Mouse (Mus musculus): ENCODE results near the gene Slc35a2. TPM values are rescaled to one million over a fixed set of nuclear protein-coding genes. Genes with fewer than 3 reads are reported as not detected.

The Slc35a2 gene
- polyA plus RNA-seq (2014; fragmentation: Nextera tagmentation; extraction: Ambion mirVana), result 16.9 and 19.1 TPM in 2 replicates

GRCm38 (mm10) chrX:7883841-7884567, at the start of gene Slc35a2:
Gene Slc35a2 (plus strand): TSS chrX:7884028.
- no peaks in the 10 kb centered on the region; the same call in 1 of the 2 replicates for H3K4me1 ChIP-seq (ENCODE audit: control insufficient read depth, insufficient read depth, low read length)
- H3K9me3 ChIP-seq (replicated peaks; ENCODE audit: control insufficient read depth, low read length), result no peaks in the 10 kb centered on the region
- H3K4me3 ChIP-seq (ENCODE audit: low read depth, low read length), result peak within 1 kb of the TSS; percentile 54
- 10% methylated on average over 49 of the region's 49 CpGs for WGBS (ENCODE audit: insufficient replicate concordance)
- H3K4me2 ChIP-seq, result peak within 1 kb of the TSS; percentile 67
- no peaks in the 10 kb centered on the region for H3K36me3 ChIP-seq (ENCODE audit: control insufficient read depth, insufficient read depth, low read length)
- peak; percentile 85 for ATAC-seq (replicated peaks; ENCODE audit: insufficient number of reproducible peaks, low FRiP score, low TSS enrichment)
- peak within 1 kb of the TSS; percentile 67 for H3K27ac ChIP-seq (ENCODE audit: low read depth, low read length)
- H3K9ac ChIP-seq (ENCODE audit: low read depth, low read length), result peak within 1 kb of the TSS; percentile 48
- H3K27me3 ChIP-seq (ENCODE audit: control insufficient read depth, insufficient read depth, low read length), result no peaks in the 10 kb centered on the region

- no peaks in the 10 kb centered on the region for H3K9me3 ChIP-seq (replicated peaks; ENCODE audit: control insufficient read depth, low read length)
- H3K27ac ChIP-seq (ENCODE audit: low read depth, low read length), result peak overlapping the region; percentile 29; the same call in 1 of the 2 replicates
- 56% methylated on average over 1 of the region's 1 CpGs for WGBS (ENCODE audit: insufficient replicate concordance)
- no peak overlapping the region for H3K9ac ChIP-seq (ENCODE audit: low read depth, low read length)
- H3K27me3 ChIP-seq (ENCODE audit: control insufficient read depth, insufficient read depth, low read length), result no peaks in the 10 kb centered on the region
- no peak overlapping the region for H3K4me2 ChIP-seq
- no peaks in the 10 kb centered on the region for H3K4me1 ChIP-seq (ENCODE audit: control insufficient read depth, insufficient read depth, low read length)
- H3K36me3 ChIP-seq (ENCODE audit: control insufficient read depth, insufficient read depth, low read length), result no peaks in the 10 kb centered on the region
- peak; percentile 35; the same call in 1 of the 2 replicates for ATAC-seq (replicated peaks; ENCODE audit: insufficient number of reproducible peaks, low FRiP score, low TSS enrichment)
- no peak overlapping the region for H3K4me3 ChIP-seq (ENCODE audit: low read depth, low read length)
Measured at GRCm38 (mm10) chrX:7837146-7837545, 46.7 kb upstream of the Slc35a2 start.

- Histone ChIP-seq H3K36me3 (ENCODE audit: control insufficient read depth, insufficient read depth, low read length) (no peaks in the 10 kb centered on the region), H3K4me1 (ENCODE audit: control insufficient read depth, insufficient read depth, low read length) (no peaks in the 10 kb centered on the region), H3K9ac (ENCODE audit: low read depth, low read length) (0 out of 2 replicates have a peak overlapping the region, but pooled peaks have one; percentile 43), H3K27me3 (ENCODE audit: control insufficient read depth, insufficient read depth, low read length) (no peaks in the 10 kb centered on the region), H3K9me3 (replicated peaks; ENCODE audit: control insufficient read depth, low read length) (no peaks in the 10 kb centered on the region), H3K4me3 (ENCODE audit: low read depth, low read length) (peak overlapping the region; percentile 49), H3K27ac (ENCODE audit: low read depth, low read length) (peak overlapping the region; percentile 90; the same call in 1 of the 2 replicates), H3K4me2 (peak overlapping the region; percentile 56)
- 13% methylated on average over 7 of the region's 7 CpGs for WGBS (ENCODE audit: insufficient replicate concordance)
- no peak for ATAC-seq (replicated peaks; ENCODE audit: insufficient number of reproducible peaks, low FRiP score, low TSS enrichment)
Measured at GRCm38 (mm10) chrX:7840842-7841162, 43.0 kb upstream of the Slc35a2 start.

- peak; percentile 95 for ATAC-seq (replicated peaks; ENCODE audit: insufficient number of reproducible peaks, low FRiP score, low TSS enrichment)
- Histone ChIP-seq H3K4me1 (ENCODE audit: control insufficient read depth, insufficient read depth, low read length) (no peaks in the 10 kb centered on the region), H3K9me3 (replicated peaks; ENCODE audit: control insufficient read depth, low read length) (no peaks in the 10 kb centered on the region), H3K27ac (ENCODE audit: low read depth, low read length) (peak within 1 kb of the TSS; percentile 90), H3K4me2 (peak within 1 kb of the TSS; percentile 72), H3K9ac (ENCODE audit: low read depth, low read length) (peak within 1 kb of the TSS; percentile 75), H3K36me3 (ENCODE audit: control insufficient read depth, insufficient read depth, low read length) (no peaks in the 10 kb centered on the region), H3K27me3 (ENCODE audit: control insufficient read depth, insufficient read depth, low read length) (no peaks in the 10 kb centered on the region), H3K4me3 (ENCODE audit: low read depth, low read length) (peak within 1 kb of the TSS; percentile 49)
- WGBS (ENCODE audit: insufficient replicate concordance), result 14% methylated on average over 71 of the region's 74 CpGs
Measured at GRCm38 (mm10) chrX:7841163-7842162, 42.4 kb upstream of the Slc35a2 start, which contains the start of gene Otud5. Gene Otud5 (plus strand): TSS chrX:7841364.

- Histone ChIP-seq H3K4me2 (peak overlapping the region; percentile 72), H3K4me3 (ENCODE audit: low read depth, low read length) (peak overlapping the region; percentile 49), H3K9me3 (replicated peaks; ENCODE audit: control insufficient read depth, low read length) (no peaks in the 10 kb centered on the region), H3K9ac (ENCODE audit: low read depth, low read length) (peak overlapping the region; percentile 75), H3K27ac (ENCODE audit: low read depth, low read length) (peak overlapping the region; percentile 90), H3K4me1 (ENCODE audit: control insufficient read depth, insufficient read depth, low read length) (no peaks in the 10 kb centered on the region), H3K27me3 (ENCODE audit: control insufficient read depth, insufficient read depth, low read length) (no peaks in the 10 kb centered on the region), H3K36me3 (ENCODE audit: control insufficient read depth, insufficient read depth, low read length) (no peaks in the 10 kb centered on the region)
- ATAC-seq (replicated peaks; ENCODE audit: insufficient number of reproducible peaks, low FRiP score, low TSS enrichment), result no peak
- 11% methylated on average over 26 of the region's 42 CpGs for WGBS (ENCODE audit: insufficient replicate concordance)
Measured at GRCm38 (mm10) chrX:7842318-7842717, 41.5 kb upstream of the Slc35a2 start.

- Histone ChIP-seq H3K4me3 (ENCODE audit: low read depth, low read length) (no peak overlapping the region), H3K4me1 (ENCODE audit: control insufficient read depth, insufficient read depth, low read length) (no peaks in the 10 kb centered on the region), H3K27ac (ENCODE audit: low read depth, low read length) (no peak overlapping the region), H3K4me2 (no peak overlapping the region), H3K36me3 (ENCODE audit: control insufficient read depth, insufficient read depth, low read length) (no peaks in the 10 kb centered on the region), H3K9me3 (replicated peaks; ENCODE audit: control insufficient read depth, low read length) (no peaks in the 10 kb centered on the region), H3K27me3 (ENCODE audit: control insufficient read depth, insufficient read depth, low read length) (no peaks in the 10 kb centered on the region), H3K9ac (ENCODE audit: low read depth, low read length) (no peak overlapping the region)
- 85% methylated on average over 2 of the region's 2 CpGs for WGBS (ENCODE audit: insufficient replicate concordance)
- ATAC-seq (replicated peaks; ENCODE audit: insufficient number of reproducible peaks, low FRiP score, low TSS enrichment), result no peak
Measured at GRCm38 (mm10) chrX:7847845-7848244, 36.0 kb upstream of the Slc35a2 start.

GRCm38 (mm10) chrX:7854578-7854977, 29.2 kb upstream of the Slc35a2 start:
- H3K36me3 ChIP-seq (ENCODE audit: control insufficient read depth, insufficient read depth, low read length), result no peaks in the 10 kb centered on the region
- ATAC-seq (replicated peaks; ENCODE audit: insufficient number of reproducible peaks, low FRiP score, low TSS enrichment), result no peak
- H3K27me3 ChIP-seq (ENCODE audit: control insufficient read depth, insufficient read depth, low read length), result no peaks in the 10 kb centered on the region
- 26% methylated on average over 2 of the region's 2 CpGs for WGBS (ENCODE audit: insufficient replicate concordance)
- H3K9me3 ChIP-seq (replicated peaks; ENCODE audit: control insufficient read depth, low read length), result no peaks in the 10 kb centered on the region
- H3K27ac ChIP-seq (ENCODE audit: low read depth, low read length), result no peak overlapping the region
- no peak overlapping the region for H3K4me2 ChIP-seq
- H3K4me1 ChIP-seq (ENCODE audit: control insufficient read depth, insufficient read depth, low read length), result no peaks in the 10 kb centered on the region
- H3K4me3 ChIP-seq (ENCODE audit: low read depth, low read length), result no peak overlapping the region
- H3K9ac ChIP-seq (ENCODE audit: low read depth, low read length), result no peak overlapping the region

- Histone ChIP-seq H3K9me3 (replicated peaks; ENCODE audit: control insufficient read depth, low read length) (no peaks in the 10 kb centered on the region), H3K4me2 (no peak overlapping the region), H3K36me3 (ENCODE audit: control insufficient read depth, insufficient read depth, low read length) (no peaks in the 10 kb centered on the region), H3K4me1 (ENCODE audit: control insufficient read depth, insufficient read depth, low read length) (no peaks in the 10 kb centered on the region), H3K9ac (ENCODE audit: low read depth, low read length) (no peak overlapping the region), H3K27me3 (ENCODE audit: control insufficient read depth, insufficient read depth, low read length) (no peaks in the 10 kb centered on the region), H3K4me3 (ENCODE audit: low read depth, low read length) (no peak overlapping the region), H3K27ac (ENCODE audit: low read depth, low read length) (no peak overlapping the region)
- ATAC-seq (replicated peaks; ENCODE audit: insufficient number of reproducible peaks, low FRiP score, low TSS enrichment), result no peak
- WGBS (ENCODE audit: insufficient replicate concordance), result 69% methylated on average over 3 of the region's 3 CpGs
Measured at GRCm38 (mm10) chrX:7859191-7859753, 24.6 kb upstream of the Slc35a2 start.

Data from heart, embryonic 11.5 days (tissue).